Mouse (Mus musculus) midbrain, embryonic 14.5 days (tissue): Measurements from ENCODE around the gene Dnm3. TPM values are rescaled to one million over a fixed set of nuclear protein-coding genes. Genes with fewer than 3 reads are reported as not detected.

Source experiments
- ATAC-seq: fragments of 200-750 bp; cut with Nextera tagmentation; 2 replicates; pipeline ENCODE4 v1.8.0; 2017; ENCODE audit warnings: moderate number of reproducible peaks, moderate library complexity; ENCODE audit not compliant: low FRiP score, low TSS enrichment
- DNase-seq: peaks from one replicate; pipeline ENCODE4 v3.0.0-alpha.2; 2015
- H3K27ac ChIP-seq: fragments of 300-500 bp; sonication (generic); replicated peaks from 2 replicates; pipeline ENCODE4 v1.5.1; 2014; ENCODE audit warnings: mild to moderate bottlenecking, low read depth, low read length, moderate library complexity
- H3K27me3 ChIP-seq: fragments of 300-500 bp; sonication (generic); 2 replicates; pipeline ENCODE4 v1.6.1; 2014; ENCODE audit warnings: low read length, control low read depth, mixed read lengths; ENCODE audit not compliant: control insufficient read depth, insufficient read depth
- H3K36me3 ChIP-seq: fragments of 300-500 bp; sonication (generic); 2 replicates; pipeline ENCODE4 v1.6.1; 2014; ENCODE audit warnings: low read length, control low read depth; ENCODE audit not compliant: control insufficient read depth, insufficient read depth
- H3K4me1 ChIP-seq: fragments of 300-500 bp; sonication (generic); 2 replicates; pipeline ENCODE4 v1.6.1; 2014; ENCODE audit warnings: mild to moderate bottlenecking, antibody characterized with exemption, low read length, control low read depth; ENCODE audit not compliant: control insufficient read depth, insufficient read depth
- H3K4me2 ChIP-seq: fragments of 300-500 bp; sonication (generic); 2 replicates; pipeline ENCODE4 v1.6.1; 2014; ENCODE audit warnings: mild to moderate bottlenecking, low read length, moderate library complexity
- H3K4me3 ChIP-seq: fragments of 300-500 bp; sonication (generic); replicated peaks from 2 replicates; pipeline ENCODE4 v1.5.1; 2014; ENCODE audit warnings: low read depth, low read length
- H3K9ac ChIP-seq: fragments of 300-500 bp; sonication (generic); replicated peaks from 2 replicates; pipeline ENCODE4 v1.6.1; 2014; ENCODE audit warnings: mild to moderate bottlenecking, low read length, moderate library complexity
- H3K9me3 ChIP-seq: fragments of 300-500 bp; sonication (generic); 2 replicates; pipeline ENCODE4 v1.6.1; 2016; ENCODE audit warnings: low read length, control low read depth, mixed read lengths; ENCODE audit not compliant: control insufficient read depth
- WGBS: fragments of 180-500 bp; shearing (Covaris S2); extraction: QIAGEN DNeasy Blood & Tissue Kit; methylation state at CpG from one replicate; pipeline ENCODE4 v1.1.7; 2014; 5-methylcytosine and 5-hydroxymethylcytosine counted together
- polyA plus RNA-seq: library from polyadenylated mRNA; unstranded; fragments of >200 nt; fragmentation: Nextera tagmentation; extraction: Ambion mirVana; gene quantifications from 2 replicates; pipeline ENCODE4 v1.2.1, GENCODE M21; 2014

Dnm3 gene
- polyA plus RNA-seq, 1 experiment from 2014 or later = 62.0 TPM

DNA sequence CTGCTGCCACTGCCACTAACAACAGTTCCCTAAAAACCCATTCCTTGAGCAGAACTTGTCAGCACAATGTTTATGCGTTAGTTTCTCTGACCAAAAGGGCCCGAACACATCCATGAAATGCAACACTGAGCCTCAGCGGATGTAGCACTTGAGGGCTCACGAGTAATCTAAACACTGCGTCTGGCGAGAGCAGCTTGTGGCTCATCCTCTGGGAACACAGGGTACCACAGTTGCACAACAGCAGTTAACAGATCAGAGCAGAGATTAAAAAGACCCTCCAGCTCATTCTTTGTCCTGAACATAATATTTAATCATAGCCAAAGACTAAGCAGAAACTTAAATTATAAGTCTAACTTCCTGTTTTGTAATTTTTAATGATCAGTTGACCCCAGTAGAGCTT is 305.0 kb downstream of the Dnm3 start:
- H3K9ac ChIP-seq = no peak overlapping the region
- H3K4me2 ChIP-seq = no peak overlapping the region
- no peak for DNase-seq
- H3K4me1 ChIP-seq = no peaks in the 10 kb centered on the region
- no peak overlapping the region for H3K4me3 ChIP-seq
- H3K9me3 ChIP-seq = no peaks in the 10 kb centered on the region
- no peak for ATAC-seq
- no peak overlapping the region for H3K27ac ChIP-seq
- H3K27me3 ChIP-seq = no peaks in the 10 kb centered on the region
- WGBS = 61% methylated on average over 6 of the region's 6 CpGs
- no peaks in the 10 kb centered on the region for H3K36me3 ChIP-seq

DNA sequence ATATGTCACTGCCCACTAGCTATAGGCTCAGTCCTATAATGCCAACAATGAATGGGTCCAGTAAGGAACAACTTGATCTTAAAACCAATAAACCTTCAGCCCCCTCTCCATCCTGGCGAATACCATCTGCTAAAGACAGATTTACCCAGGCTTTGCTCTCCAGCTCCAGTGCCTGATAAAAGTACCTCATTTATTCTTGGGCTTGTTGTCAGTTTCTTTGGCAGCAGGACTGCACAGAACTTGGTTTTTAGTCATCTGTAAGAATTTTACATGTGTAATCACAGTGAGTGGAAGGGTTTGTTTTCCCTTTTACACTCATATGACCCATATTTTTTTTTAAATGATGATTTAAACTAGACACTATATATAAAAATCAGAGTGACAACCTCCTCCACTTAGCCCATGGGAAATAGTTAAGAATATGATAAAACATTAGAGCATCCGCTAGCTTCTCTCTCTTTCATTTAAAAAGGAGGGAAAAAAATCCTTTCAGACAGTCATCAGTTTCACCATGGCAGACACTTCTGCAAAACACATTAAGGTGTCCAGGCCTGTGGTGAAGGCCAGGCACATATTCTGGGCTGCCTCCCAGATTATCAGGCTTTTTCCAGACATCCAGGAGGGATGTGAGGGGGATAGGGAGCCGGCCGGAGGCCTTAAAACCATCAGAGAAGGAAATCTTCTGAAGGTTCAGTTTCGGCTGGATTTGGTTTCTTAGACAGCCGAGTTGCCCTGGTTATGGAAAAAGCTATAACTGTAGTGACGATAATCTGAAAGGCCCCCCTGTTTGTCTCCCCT is 313.9 kb downstream of the Dnm3 start:
- Histone ChIP-seq H3K27ac (no peak overlapping the region), H3K4me1 (no peaks in the 10 kb centered on the region), H3K4me2 (no peak overlapping the region), H3K4me3 (no peak overlapping the region), H3K9ac (no peak overlapping the region), H3K9me3 (no peaks in the 10 kb centered on the region), H3K36me3 (no peaks in the 10 kb centered on the region), H3K27me3 (no peaks in the 10 kb centered on the region)
- DNase-seq (no peak), ATAC-seq (no peak)
- 84% methylated on average over 7 of the region's 7 CpGs for WGBS

DNA sequence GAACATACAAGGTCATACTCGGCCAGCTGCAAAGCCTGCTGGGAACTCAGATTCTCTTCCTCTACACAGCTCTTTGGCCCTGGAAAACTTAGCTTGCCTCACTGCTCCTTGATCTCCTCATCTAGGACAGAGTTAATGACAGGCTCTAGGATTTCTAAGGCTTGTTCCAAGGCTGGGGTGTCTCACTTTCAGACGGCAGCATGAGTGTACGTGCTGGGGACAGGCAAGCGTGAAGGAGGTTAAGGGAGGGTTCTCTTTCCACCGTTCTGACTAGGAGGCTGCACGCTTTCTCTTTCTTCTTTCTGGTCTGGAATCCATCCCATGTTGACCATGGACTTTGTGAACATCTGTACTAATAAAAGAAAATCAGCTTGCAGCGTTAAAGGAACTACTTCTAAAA is 315.2 kb downstream of the Dnm3 start:
- H3K9me3 ChIP-seq = no peaks in the 10 kb centered on the region
- no peak overlapping the region for H3K9ac ChIP-seq
- H3K36me3 ChIP-seq = no peaks in the 10 kb centered on the region
- DNase-seq (no peak), ATAC-seq (no peak)
- H3K27ac ChIP-seq = no peak overlapping the region
- H3K4me2 ChIP-seq = no peak overlapping the region
- no peaks in the 10 kb centered on the region for H3K4me1 ChIP-seq
- no peak overlapping the region for H3K4me3 ChIP-seq
- no peaks in the 10 kb centered on the region for H3K27me3 ChIP-seq
- 80% methylated on average over 7 of the region's 7 CpGs for WGBS

DNA sequence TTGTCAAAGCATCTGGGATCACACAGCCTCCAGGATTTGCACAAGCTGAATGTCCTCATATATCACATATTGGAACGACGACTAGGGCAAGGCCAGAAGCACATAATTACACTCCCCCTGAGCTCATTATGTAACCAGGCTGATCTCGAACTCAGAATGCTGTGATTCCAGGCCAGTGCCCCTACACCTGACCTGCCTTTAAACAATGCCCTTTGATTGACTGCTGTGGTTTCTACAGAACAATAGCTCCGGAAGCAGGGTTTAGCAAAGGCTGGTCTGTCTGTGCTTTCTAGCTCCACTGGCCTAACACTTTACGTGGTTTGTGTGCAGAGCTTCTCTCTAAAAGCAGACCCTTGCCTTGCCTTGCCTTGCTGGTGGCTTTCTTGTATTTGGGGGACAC is 315.6 kb downstream of the Dnm3 start:
- H3K27me3 ChIP-seq = no peaks in the 10 kb centered on the region
- no peaks in the 10 kb centered on the region for H3K9me3 ChIP-seq
- no peak overlapping the region for H3K4me3 ChIP-seq
- no peak for ATAC-seq
- no peak for DNase-seq
- WGBS = 42% methylated on average over 5 of the region's 5 CpGs
- no peaks in the 10 kb centered on the region for H3K4me1 ChIP-seq
- no peak overlapping the region for H3K4me2 ChIP-seq
- no peak overlapping the region for H3K27ac ChIP-seq
- H3K36me3 ChIP-seq = no peaks in the 10 kb centered on the region
- no peak overlapping the region for H3K9ac ChIP-seq

DNA sequence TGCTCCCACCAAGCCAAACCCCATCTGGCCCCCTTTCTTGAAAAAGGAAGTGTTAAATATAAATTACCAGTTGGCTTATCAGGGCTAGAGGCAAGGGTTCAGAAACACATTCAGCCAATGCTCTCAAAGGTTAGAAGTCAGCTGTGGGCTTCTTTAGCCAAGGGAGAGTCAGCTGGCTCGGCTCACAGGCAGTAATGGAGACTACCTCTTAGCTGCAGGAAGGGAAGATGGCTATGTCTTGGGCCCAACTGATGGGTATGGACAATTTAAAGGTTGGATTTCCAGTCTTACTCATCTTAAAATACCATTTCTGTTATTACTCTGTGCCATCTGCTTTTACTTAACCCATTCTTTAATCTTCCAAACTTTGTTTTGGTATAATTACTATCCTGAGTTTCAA is 317.1 kb downstream of the Dnm3 start:
- DNase-seq (no peak), ATAC-seq (no peak)
- no peak overlapping the region for H3K4me3 ChIP-seq
- no peaks in the 10 kb centered on the region for H3K27me3 ChIP-seq
- H3K9ac ChIP-seq = no peak overlapping the region
- 73% methylated on average over 1 of the region's 1 CpGs for WGBS
- H3K4me2 ChIP-seq = no peak overlapping the region
- no peak overlapping the region for H3K27ac ChIP-seq
- H3K4me1 ChIP-seq = no peaks in the 10 kb centered on the region
- no peaks in the 10 kb centered on the region for H3K36me3 ChIP-seq
- no peaks in the 10 kb centered on the region for H3K9me3 ChIP-seq

DNA sequence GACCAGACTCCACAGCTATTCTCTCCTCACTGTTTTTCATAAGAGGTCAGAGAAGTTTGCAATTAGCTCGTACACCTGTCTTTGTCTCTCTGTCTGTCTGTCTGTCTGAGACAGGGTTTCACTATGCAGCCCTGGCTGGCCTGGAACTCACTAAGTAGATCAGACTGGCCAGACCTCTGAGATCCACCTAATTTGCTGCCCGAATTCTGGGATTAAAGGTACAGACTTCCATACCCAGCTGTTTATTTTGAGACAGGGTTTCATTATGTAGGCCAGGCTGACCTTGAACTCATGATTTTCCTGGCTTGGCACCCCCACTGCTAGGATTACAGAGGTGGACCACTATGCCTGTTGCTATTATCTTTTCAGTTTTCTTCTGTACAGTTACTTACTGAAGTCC is 319.3 kb downstream of the Dnm3 start:
- H3K4me1 ChIP-seq = no peaks in the 10 kb centered on the region
- H3K27ac ChIP-seq = no peak overlapping the region
- no peaks in the 10 kb centered on the region for H3K9me3 ChIP-seq
- H3K4me3 ChIP-seq = no peak overlapping the region
- H3K36me3 ChIP-seq = no peaks in the 10 kb centered on the region
- no peaks in the 10 kb centered on the region for H3K27me3 ChIP-seq
- ATAC-seq (no peak), DNase-seq (no peak)
- WGBS = 81% methylated on average over 2 of the region's 2 CpGs
- no peak overlapping the region for H3K9ac ChIP-seq
- H3K4me2 ChIP-seq = no peak overlapping the region

DNA sequence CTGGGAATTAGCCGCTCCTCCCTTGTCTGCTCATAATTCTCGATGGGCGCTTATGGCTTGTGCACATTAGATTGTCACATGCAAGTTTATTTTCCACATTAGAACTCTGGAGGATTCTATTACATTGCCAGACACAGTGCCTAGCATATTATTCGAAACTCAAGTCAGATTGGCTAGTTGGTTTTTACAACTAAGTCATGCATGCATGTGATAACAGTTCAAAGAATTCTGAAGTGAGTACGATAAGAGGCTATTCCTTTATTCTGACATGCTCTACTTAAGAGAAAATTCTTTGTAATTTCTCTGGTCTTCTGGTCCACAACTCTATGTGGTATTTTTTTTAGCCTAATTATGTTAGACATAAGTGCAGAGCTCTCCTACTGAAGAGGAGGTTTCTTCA is 320.2 kb downstream of the Dnm3 start:
- Histone ChIP-seq H3K27ac (no peak overlapping the region), H3K4me3 (no peak overlapping the region), H3K27me3 (no peaks in the 10 kb centered on the region), H3K9ac (no peak overlapping the region), H3K4me2 (no peak overlapping the region), H3K4me1 (no peaks in the 10 kb centered on the region), H3K36me3 (no peaks in the 10 kb centered on the region), H3K9me3 (no peaks in the 10 kb centered on the region)
- no peak for DNase-seq
- WGBS = 90% methylated on average over 5 of the region's 5 CpGs
- no peak for ATAC-seq

DNA sequence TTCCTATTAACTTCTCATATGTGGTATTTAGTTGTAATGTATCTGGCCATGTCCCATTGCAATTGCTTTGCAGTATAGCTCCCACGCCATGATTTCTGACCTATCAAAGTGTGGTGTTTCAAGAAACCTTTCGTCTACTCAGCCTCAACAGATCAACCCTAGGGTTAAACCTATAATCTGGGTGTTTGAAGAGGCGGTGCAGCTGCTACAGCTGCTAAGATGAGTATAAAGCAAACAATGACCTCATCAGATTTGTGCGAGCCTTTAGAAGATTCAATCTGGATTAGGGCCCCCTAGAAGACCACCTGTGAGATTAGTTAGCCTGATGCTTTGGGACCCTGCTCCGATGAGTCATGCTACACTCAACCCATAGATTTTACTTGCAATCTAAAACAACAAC is 321.0 kb downstream of the Dnm3 start:
- no peaks in the 10 kb centered on the region for H3K9me3 ChIP-seq
- 57% methylated on average over 5 of the region's 5 CpGs for WGBS
- no peak overlapping the region for H3K9ac ChIP-seq

DNA sequence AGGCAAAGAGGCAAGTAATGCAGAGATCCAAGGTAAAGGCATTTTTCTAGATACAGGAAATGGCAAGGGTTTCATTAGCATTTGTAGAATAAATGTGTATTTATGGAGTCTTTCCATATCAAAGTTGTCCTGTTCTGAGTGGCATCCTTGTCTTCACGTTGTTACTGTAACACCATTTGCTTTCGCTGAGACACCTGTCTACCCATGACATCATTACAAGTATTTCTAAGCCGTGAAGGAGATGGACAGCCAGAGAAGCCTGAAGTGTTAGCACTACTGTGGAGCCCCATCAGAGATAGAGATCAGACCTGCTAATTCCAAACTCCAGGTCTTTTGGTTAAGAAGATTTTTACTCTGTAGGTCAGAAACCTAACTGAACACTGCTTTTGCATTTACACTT is 322.3 kb downstream of the Dnm3 start:
- ATAC-seq = no peak
- DNase-seq = no peak
- Histone ChIP-seq H3K9me3 (no peaks in the 10 kb centered on the region), H3K4me2 (no peak overlapping the region), H3K4me3 (no peak overlapping the region), H3K27me3 (no peaks in the 10 kb centered on the region), H3K27ac (no peak overlapping the region), H3K36me3 (no peaks in the 10 kb centered on the region), H3K9ac (no peak overlapping the region), H3K4me1 (no peaks in the 10 kb centered on the region)
- 90% methylated on average over 3 of the region's 3 CpGs for WGBS

More for the DNA sequence above, 321.0 kb downstream of the Dnm3 start:
- H3K4me1 ChIP-seq = no peaks in the 10 kb centered on the region
- no peaks in the 10 kb centered on the region for H3K27me3 ChIP-seq
- DNase-seq = no peak
- no peak for ATAC-seq
- no peaks in the 10 kb centered on the region for H3K36me3 ChIP-seq
- no peak overlapping the region for H3K27ac ChIP-seq
- no peak overlapping the region for H3K4me2 ChIP-seq
- no peak overlapping the region for H3K4me3 ChIP-seq
